Mouse (Mus musculus): ENCODE data around the gene Mtmr12.

The Mtmr12 gene

GRCm38 (mm10) chr15:12271340-12271739, 66.5 kb downstream of the Mtmr12 start:
- TF ChIP-seq NANOG (IDR thresholded peaks at IDR 0.05; ENCODE audit: borderline replicate concordance, low read length) (no peak), CTCF (conservative IDR thresholded peaks at IDR 0.05; ENCODE audit: low read length) (no peak), POU5F1 (IDR thresholded peaks at IDR 0.05; ENCODE audit: borderline replicate concordance, low read length) (no peak)

GRCm38 (mm10) chr15:12273325-12274052, 68.7 kb downstream of the Mtmr12 start:
- Histone ChIP-seq H3K4me3 (replicated peaks; ENCODE audit: low read length) (peak overlapping the region; percentile 11; the same call in 1 of the 2 replicates), H3K36me3 (ENCODE audit: insufficient read depth, low read length) (peaks cover 31% of the 10 kb centered on the region), H3K9me3 (ENCODE audit: low read length) (no peaks in the 10 kb centered on the region), H3K4me1 (replicated peaks; ENCODE audit: low read depth, low read length) (peaks cover 68% of the 10 kb centered on the region), H3K27me3 (ENCODE audit: insufficient read depth, low read length) (no peaks in the 10 kb centered on the region)
- TF ChIP-seq NANOG (IDR thresholded peaks at IDR 0.05; ENCODE audit: borderline replicate concordance, low read length) (no peak), CTCF (conservative IDR thresholded peaks at IDR 0.05; ENCODE audit: low read length) (no peak), POU5F1 (IDR thresholded peaks at IDR 0.05; ENCODE audit: borderline replicate concordance, low read length) (no peak)

More at GRCm38 (mm10) chr15:12271340-12271739, 66.5 kb downstream of the Mtmr12 start:
- H3K4me1 ChIP-seq (replicated peaks; ENCODE audit: low read depth, low read length): peaks cover 67% of the 10 kb centered on the region
- H3K4me3 ChIP-seq (replicated peaks; ENCODE audit: low read length): no peak overlapping the region
- no peaks in the 10 kb centered on the region for H3K9me3 ChIP-seq (ENCODE audit: low read length)
- no peaks in the 10 kb centered on the region for H3K27me3 ChIP-seq (ENCODE audit: insufficient read depth, low read length)
- peaks cover 52% of the 10 kb centered on the region for H3K36me3 ChIP-seq (ENCODE audit: insufficient read depth, low read length)

- Histone ChIP-seq H3K4me3 (replicated peaks; ENCODE audit: low read length) (peak overlapping the region; percentile 11; the same call in 1 of the 2 replicates), H3K4me1 (replicated peaks; ENCODE audit: low read depth, low read length) (peaks cover 68% of the 10 kb centered on the region), H3K9me3 (ENCODE audit: low read length) (no peaks in the 10 kb centered on the region), H3K27me3 (ENCODE audit: insufficient read depth, low read length) (no peaks in the 10 kb centered on the region), H3K36me3 (ENCODE audit: insufficient read depth, low read length) (peaks cover 24% of the 10 kb centered on the region)
- 0 out of 2 replicates have a peak, but pooled peaks have one; percentile 6 for TF ChIP-seq CTCF (conservative IDR thresholded peaks at IDR 0.05; ENCODE audit: low read length)
- no peak for TF ChIP-seq NANOG (IDR thresholded peaks at IDR 0.05; ENCODE audit: borderline replicate concordance, low read length)
- no peak for TF ChIP-seq POU5F1 (IDR thresholded peaks at IDR 0.05; ENCODE audit: borderline replicate concordance, low read length)
Measured at GRCm38 (mm10) chr15:12274053-12274769, 69.4 kb downstream of the Mtmr12 start.

- Histone ChIP-seq H3K9me3 (ENCODE audit: low read length) (no peaks in the 10 kb centered on the region), H3K4me3 (replicated peaks; ENCODE audit: low read length) (no peak overlapping the region), H3K36me3 (ENCODE audit: insufficient read depth, low read length) (peaks cover 14% of the 10 kb centered on the region), H3K4me1 (replicated peaks; ENCODE audit: low read depth, low read length) (peaks cover 64% of the 10 kb centered on the region), H3K27me3 (ENCODE audit: insufficient read depth, low read length) (no peaks in the 10 kb centered on the region)
- no peak for TF ChIP-seq POU5F1 (IDR thresholded peaks at IDR 0.05; ENCODE audit: borderline replicate concordance, low read length)
Measured at GRCm38 (mm10) chr15:12275091-12275623, 70.3 kb downstream of the Mtmr12 start.

DNA sequence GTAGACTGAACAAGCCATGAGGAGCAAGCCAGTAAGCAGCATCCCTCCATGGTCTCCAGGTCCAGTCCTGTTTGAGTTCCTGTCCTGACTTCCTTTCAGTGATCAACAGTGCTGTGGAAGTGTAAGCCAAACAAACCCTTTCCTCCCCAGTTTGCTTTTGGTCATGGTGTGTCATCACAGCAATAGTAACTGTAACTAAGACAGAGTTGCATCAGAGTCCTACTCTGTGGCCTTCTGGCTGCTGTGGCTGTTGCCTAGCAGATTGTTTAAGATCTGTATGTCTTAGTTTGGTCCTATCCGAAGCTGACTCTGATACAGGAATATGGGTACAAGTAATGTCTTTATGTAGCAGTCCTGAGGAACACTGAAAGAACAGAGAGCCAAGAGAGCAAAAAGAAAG, 75.0 kb downstream of the Mtmr12 start:
- Histone ChIP-seq H3K27me3 (ENCODE audit: insufficient read depth, low read length) (no peaks in the 10 kb centered on the region), H3K4me3 (replicated peaks; ENCODE audit: low read length) (no peak overlapping the region), H3K9me3 (ENCODE audit: low read length) (no peaks in the 10 kb centered on the region), H3K36me3 (ENCODE audit: insufficient read depth, low read length) (no peaks in the 10 kb centered on the region), H3K4me1 (replicated peaks; ENCODE audit: low read depth, low read length) (peaks cover 18% of the 10 kb centered on the region)
- no peak for TF ChIP-seq POU5F1 (IDR thresholded peaks at IDR 0.05; ENCODE audit: borderline replicate concordance, low read length)
- no peak for TF ChIP-seq CTCF (conservative IDR thresholded peaks at IDR 0.05; ENCODE audit: low read length)
- no peak for TF ChIP-seq NANOG (IDR thresholded peaks at IDR 0.05; ENCODE audit: borderline replicate concordance, low read length)

- no peak for TF ChIP-seq POU5F1 (IDR thresholded peaks at IDR 0.05; ENCODE audit: borderline replicate concordance, low read length)
- no peak for TF ChIP-seq NANOG (IDR thresholded peaks at IDR 0.05; ENCODE audit: borderline replicate concordance, low read length)
- TF ChIP-seq CTCF (conservative IDR thresholded peaks at IDR 0.05; ENCODE audit: low read length): no peak
- H3K9me3 ChIP-seq (ENCODE audit: low read length): no peaks in the 10 kb centered on the region
- no peak overlapping the region for H3K4me3 ChIP-seq (replicated peaks; ENCODE audit: low read length)
- no peaks in the 10 kb centered on the region for H3K4me1 ChIP-seq (replicated peaks; ENCODE audit: low read depth, low read length)
- H3K27me3 ChIP-seq (ENCODE audit: insufficient read depth, low read length): no peaks in the 10 kb centered on the region
- no peaks in the 10 kb centered on the region for H3K36me3 ChIP-seq (ENCODE audit: insufficient read depth, low read length)
Measured at GRCm38 (mm10) chr15:12284794-12285534, 80.1 kb downstream of the Mtmr12 start.

- Histone ChIP-seq H3K27me3 (ENCODE audit: insufficient read depth, low read length) (no peaks in the 10 kb centered on the region), H3K4me1 (replicated peaks; ENCODE audit: low read depth, low read length) (peaks cover 4% of the 10 kb centered on the region), H3K4me3 (replicated peaks; ENCODE audit: low read length) (no peak overlapping the region), H3K36me3 (ENCODE audit: insufficient read depth, low read length) (no peaks in the 10 kb centered on the region), H3K9me3 (ENCODE audit: low read length) (no peaks in the 10 kb centered on the region)
- TF ChIP-seq CTCF (conservative IDR thresholded peaks at IDR 0.05; ENCODE audit: low read length) (no peak), NANOG (IDR thresholded peaks at IDR 0.05; ENCODE audit: borderline replicate concordance, low read length) (no peak), POU5F1 (IDR thresholded peaks at IDR 0.05; ENCODE audit: borderline replicate concordance, low read length) (no peak)
Measured at GRCm38 (mm10) chr15:12285535-12285809, 80.6 kb downstream of the Mtmr12 start.

GRCm38 (mm10) chr15:12290330-12290729, 85.5 kb downstream of the Mtmr12 start:
- Histone ChIP-seq H3K9me3 (ENCODE audit: low read length) (no peaks in the 10 kb centered on the region), H3K4me3 (replicated peaks; ENCODE audit: low read length) (no peak overlapping the region), H3K36me3 (ENCODE audit: insufficient read depth, low read length) (no peaks in the 10 kb centered on the region), H3K4me1 (replicated peaks; ENCODE audit: low read depth, low read length) (peaks cover 5% of the 10 kb centered on the region), H3K27me3 (ENCODE audit: insufficient read depth, low read length) (no peaks in the 10 kb centered on the region; the same call in 1 of the 2 replicates)
- TF ChIP-seq CTCF (conservative IDR thresholded peaks at IDR 0.05; ENCODE audit: low read length) (no peak), POU5F1 (IDR thresholded peaks at IDR 0.05; ENCODE audit: borderline replicate concordance, low read length) (no peak), NANOG (IDR thresholded peaks at IDR 0.05; ENCODE audit: borderline replicate concordance, low read length) (no peak)

Measured in E14TG2a.4 (cell line).